Mouse (Mus musculus) liver, embryonic 13.5 days (tissue): ENCODE results near the gene Btbd3. TPM values are rescaled to one million over a fixed set of nuclear protein-coding genes. Genes with fewer than 3 reads are reported as not detected.
"Not testable (repeated sequence)": the region's sequence is repeated elsewhere in the genome, so short reads cannot be mapped to it uniquely, and the experiment has no call there.

ENCODE experiments used
- ATAC-seq: fragments of 200-750 bp; cut with Nextera tagmentation; 2 replicates; pipeline ENCODE4 v1.8.0; 2017; ENCODE audit warnings: low read depth, mild to moderate bottlenecking, moderate number of reproducible peaks, moderate library complexity
- DNase-seq: peaks from one replicate; pipeline ENCODE4 v3.0.0; 2022
- H3K27ac ChIP-seq: fragments of 300-500 bp; sonication (generic); 2 replicates; pipeline ENCODE4 v1.5.1; 2015; ENCODE audit warnings: moderate library complexity, mild to moderate bottlenecking, inconsistent platforms
- H3K27me3 ChIP-seq: fragments of 300-500 bp; sonication (generic); 2 replicates; pipeline ENCODE4 v1.6.1; 2015; ENCODE audit warnings: mild to moderate bottlenecking, inconsistent platforms
- H3K36me3 ChIP-seq: fragments of 300-500 bp; sonication (generic); 2 replicates; pipeline ENCODE4 v1.6.1; 2015; ENCODE audit warnings: mild to moderate bottlenecking, inconsistent platforms
- H3K4me1 ChIP-seq: fragments of 300-500 bp; sonication (generic); replicated peaks from 2 replicates; pipeline ENCODE4 v1.6.1; 2015; ENCODE audit warnings: inconsistent platforms
- H3K4me2 ChIP-seq: fragments of 300-500 bp; sonication (generic); 2 replicates; pipeline ENCODE4 v1.6.1; 2015; ENCODE audit warnings: inconsistent platforms, mild to moderate bottlenecking, moderate library complexity
- H3K4me3 ChIP-seq: fragments of 300-500 bp; sonication (generic); replicated peaks from 2 replicates; pipeline ENCODE4 v1.5.1; 2015; ENCODE audit warnings: mild to moderate bottlenecking, inconsistent platforms
- H3K9ac ChIP-seq: fragments of 300-500 bp; sonication (generic); 2 replicates; pipeline ENCODE4 v1.6.1; 2015; ENCODE audit warnings: mild to moderate bottlenecking, inconsistent platforms
- H3K9me3 ChIP-seq: fragments of 300-500 bp; sonication (generic); replicated peaks from 2 replicates; pipeline ENCODE4 v1.6.1; 2016; ENCODE audit warnings: inconsistent platforms
- WGBS: fragments of 180-500 bp; shearing (Covaris S2); methylation state at CpG from one replicate; pipeline ENCODE4 v1.1.7; 2015; ENCODE audit not compliant: insufficient replicate concordance; 5-methylcytosine and 5-hydroxymethylcytosine counted together
- polyA plus RNA-seq: library from polyadenylated mRNA; unstranded; fragments of >200 nt; fragmentation: Nextera tagmentation; extraction: Ambion mirVana; gene quantifications from 2 replicates; pipeline ENCODE4 v1.2.1, GENCODE M21; 2015

Gene Btbd3
- polyA plus RNA-seq, 1 experiment from 2014 or later: 1.7 TPM

DNA sequence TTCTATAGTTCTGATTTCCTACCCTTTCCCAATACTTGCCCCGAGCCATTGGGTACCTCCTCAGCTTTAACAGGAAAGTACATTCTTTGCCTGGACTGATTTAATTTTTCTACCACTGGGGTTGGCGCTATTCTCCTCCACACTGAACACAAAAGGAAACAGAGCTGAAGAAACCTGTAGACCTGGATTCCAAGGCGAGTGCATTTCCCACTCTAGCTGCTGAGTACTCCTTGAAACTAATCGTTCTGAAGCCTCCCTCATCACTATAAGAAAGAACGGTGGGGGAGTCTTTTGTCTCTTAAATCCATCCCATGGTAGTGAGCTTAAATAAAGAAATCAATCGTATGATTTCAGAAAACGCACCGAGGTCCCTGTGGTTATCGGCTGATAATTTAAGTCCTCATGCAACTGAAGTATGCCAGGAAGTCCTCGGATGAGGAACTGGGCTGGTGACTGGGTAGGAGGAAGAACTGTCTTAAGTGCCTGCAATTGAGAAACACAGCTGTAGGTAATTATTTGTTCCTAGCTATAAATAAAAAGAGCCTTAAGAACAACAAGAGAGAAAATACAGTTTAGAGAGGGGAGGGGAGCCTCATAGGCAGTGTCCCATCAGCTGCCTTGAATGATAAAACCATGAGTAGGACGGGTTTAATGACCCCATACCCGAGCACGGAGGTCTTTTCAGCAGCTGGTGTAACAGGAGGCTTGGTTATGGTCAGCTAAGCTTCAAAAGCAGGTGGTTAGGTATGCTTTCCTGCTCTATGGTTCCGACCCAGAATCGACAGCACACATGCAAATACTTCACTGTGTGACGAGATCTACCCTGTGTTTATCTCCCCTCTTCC lies 66.1 kb downstream of the Btbd3 start:
- Histone ChIP-seq H3K4me3 (no peak overlapping the region), H3K27me3 (no peaks in the 10 kb centered on the region), H3K27ac (no peak overlapping the region), H3K36me3 (no peaks in the 10 kb centered on the region), H3K9ac (no peak overlapping the region), H3K4me2 (no peak overlapping the region), H3K4me1 (no peaks in the 10 kb centered on the region), H3K9me3 (no peaks in the 10 kb centered on the region)
- WGBS: 63% methylated on average over 16 of the region's 16 CpGs
- ATAC-seq: no peak
- no peak for DNase-seq

GRCm38 (mm10) chr2:138326367-138326766 lies 70.0 kb downstream of the Btbd3 start:
- Histone ChIP-seq H3K36me3 (no peaks in the 10 kb centered on the region), H3K9me3 (no peaks in the 10 kb centered on the region), H3K27me3 (no peaks in the 10 kb centered on the region), H3K4me1 (no peaks in the 10 kb centered on the region), H3K4me3 (no peak overlapping the region), H3K4me2 (no peak overlapping the region), H3K9ac (no peak overlapping the region), H3K27ac (no peak overlapping the region)
- ATAC-seq (no peak), DNase-seq (no peak)
- WGBS: 56% methylated on average over 4 of the region's 4 CpGs

- H3K4me2 ChIP-seq, H3K4me3 ChIP-seq, H3K27ac ChIP-seq, H3K9ac ChIP-seq, ATAC-seq, H3K9me3 ChIP-seq, H3K27me3 ChIP-seq, DNase-seq, H3K36me3 ChIP-seq, H3K4me1 ChIP-seq: not testable (repeated sequence)
- 53% methylated on average over 2 of the region's 2 CpGs for WGBS
These were observed 77.8 kb downstream of the Btbd3 start for GRCm38 (mm10) chr2:138334198-138334597.

DNA sequence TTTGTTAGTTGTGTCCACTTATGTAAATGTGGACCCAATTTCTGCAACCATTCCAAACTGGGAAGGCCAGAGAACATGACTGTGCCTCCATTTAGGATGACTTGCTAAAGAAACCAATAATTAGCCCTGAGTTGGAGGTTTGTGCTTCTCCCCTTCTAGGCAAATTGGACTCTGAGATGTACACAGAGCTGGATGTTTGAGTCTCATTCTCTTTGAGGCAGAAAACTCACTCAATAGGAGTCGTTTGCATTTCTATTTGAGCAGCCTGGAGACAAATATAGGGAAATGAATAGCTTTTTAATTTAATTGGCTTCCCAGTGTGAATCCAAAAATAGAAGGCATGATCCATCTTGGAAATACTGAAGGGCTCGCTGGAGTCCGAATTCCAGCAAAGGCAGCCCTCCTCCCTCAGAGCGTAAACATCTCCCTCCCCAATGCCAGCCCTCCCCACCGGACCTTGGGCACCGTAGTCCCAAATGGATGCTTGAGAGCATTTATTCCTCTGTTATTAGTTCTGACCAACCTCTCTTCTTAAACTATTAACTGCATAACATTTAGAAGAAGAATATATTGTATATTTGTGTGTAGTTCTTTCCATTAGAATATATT lies 81.6 kb downstream of the Btbd3 start:
- ATAC-seq: no peak
- Histone ChIP-seq H3K9me3 (no peaks in the 10 kb centered on the region), H3K27ac (no peak overlapping the region), H3K9ac (no peak overlapping the region), H3K27me3 (no peaks in the 10 kb centered on the region), H3K36me3 (no peaks in the 10 kb centered on the region), H3K4me1 (no peaks in the 10 kb centered on the region), H3K4me3 (no peak overlapping the region), H3K4me2 (no peak overlapping the region)
- no peak for DNase-seq
- WGBS: 65% methylated on average over 6 of the region's 6 CpGs

- WGBS: 47% methylated on average over 1 of the region's 1 CpGs
- H3K4me1 ChIP-seq: no peaks in the 10 kb centered on the region
- no peak for ATAC-seq
These were observed 82.2 kb downstream of the Btbd3 start for GRCm38 (mm10) chr2:138338524-138338923.

GRCm38 (mm10) chr2:138355366-138355765 lies 99.0 kb downstream of the Btbd3 start:
- no peak for DNase-seq
- Histone ChIP-seq H3K36me3 (no peaks in the 10 kb centered on the region), H3K27ac (no peak overlapping the region), H3K9me3 (no peaks in the 10 kb centered on the region), H3K9ac (no peak overlapping the region), H3K4me2 (no peak overlapping the region), H3K4me1 (no peaks in the 10 kb centered on the region), H3K4me3 (no peak overlapping the region), H3K27me3 (no peaks in the 10 kb centered on the region)
- 53% methylated on average over 3 of the region's 3 CpGs for WGBS
- no peak for ATAC-seq

More at GRCm38 (mm10) chr2:138338524-138338923, 82.2 kb downstream of the Btbd3 start:
- Histone ChIP-seq H3K36me3 (no peaks in the 10 kb centered on the region), H3K9ac (no peak overlapping the region), H3K27ac (no peak overlapping the region), H3K9me3 (no peaks in the 10 kb centered on the region), H3K4me2 (no peak overlapping the region), H3K4me3 (no peak overlapping the region), H3K27me3 (no peaks in the 10 kb centered on the region)
- DNase-seq: no peak

- H3K4me2 ChIP-seq: no peak overlapping the region
- no peak overlapping the region for H3K27ac ChIP-seq
- no peak for ATAC-seq
- no peak for DNase-seq
- H3K9ac ChIP-seq: no peak overlapping the region
- H3K36me3 ChIP-seq: no peaks in the 10 kb centered on the region
- no peaks in the 10 kb centered on the region for H3K27me3 ChIP-seq
- no peaks in the 10 kb centered on the region for H3K9me3 ChIP-seq
- no peak overlapping the region for H3K4me3 ChIP-seq
- WGBS: 73% methylated on average over 5 of the region's 5 CpGs
- no peaks in the 10 kb centered on the region for H3K4me1 ChIP-seq
These were observed 106.1 kb downstream of the Btbd3 start for GRCm38 (mm10) chr2:138362474-138362873.

- 61% methylated on average over 4 of the region's 4 CpGs for whole genome bisulfite sequencing
These were observed 109.0 kb downstream of the Btbd3 start for GRCm38 (mm10) chr2:138365391-138365790.

DNA sequence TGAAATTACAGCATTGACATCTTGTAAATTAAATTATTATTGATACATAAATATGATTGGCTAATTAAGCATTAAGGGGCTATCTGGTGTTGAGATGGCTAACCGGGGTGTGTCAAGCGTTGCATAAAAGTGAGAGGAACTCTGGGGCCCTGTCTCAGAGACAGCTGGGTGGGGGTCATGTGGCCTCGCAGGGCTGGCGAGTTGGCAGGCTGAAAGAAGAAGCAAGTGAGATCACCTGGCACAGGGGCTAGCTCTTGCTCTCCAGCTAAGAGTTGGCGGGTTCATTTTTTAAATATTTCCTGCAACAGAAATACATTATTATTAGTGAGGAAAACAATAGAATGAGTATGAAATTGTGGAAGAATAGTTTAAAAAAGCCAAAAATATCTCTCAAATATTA lies 118.2 kb downstream of the Btbd3 start:
- Histone ChIP-seq H3K4me2 (no peak overlapping the region), H3K9ac (no peak overlapping the region), H3K4me3 (no peak overlapping the region), H3K36me3 (no peaks in the 10 kb centered on the region), H3K27me3 (no peaks in the 10 kb centered on the region), H3K9me3 (no peaks in the 10 kb centered on the region), H3K27ac (no peak overlapping the region), H3K4me1 (no peaks in the 10 kb centered on the region)
- WGBS: 62% methylated on average over 5 of the region's 5 CpGs
- DNase-seq: no peak
- ATAC-seq: no peak

More at GRCm38 (mm10) chr2:138365391-138365790, 109.0 kb downstream of the Btbd3 start:
- Histone ChIP-seq H3K27ac (no peak overlapping the region), H3K36me3 (no peaks in the 10 kb centered on the region), H3K9ac (no peak overlapping the region), H3K4me1 (no peaks in the 10 kb centered on the region), H3K4me2 (no peak overlapping the region), H3K4me3 (no peak overlapping the region), H3K27me3 (no peaks in the 10 kb centered on the region), H3K9me3 (no peaks in the 10 kb centered on the region)
- no peak for ATAC-seq
- no peak for DNase-seq

DNA sequence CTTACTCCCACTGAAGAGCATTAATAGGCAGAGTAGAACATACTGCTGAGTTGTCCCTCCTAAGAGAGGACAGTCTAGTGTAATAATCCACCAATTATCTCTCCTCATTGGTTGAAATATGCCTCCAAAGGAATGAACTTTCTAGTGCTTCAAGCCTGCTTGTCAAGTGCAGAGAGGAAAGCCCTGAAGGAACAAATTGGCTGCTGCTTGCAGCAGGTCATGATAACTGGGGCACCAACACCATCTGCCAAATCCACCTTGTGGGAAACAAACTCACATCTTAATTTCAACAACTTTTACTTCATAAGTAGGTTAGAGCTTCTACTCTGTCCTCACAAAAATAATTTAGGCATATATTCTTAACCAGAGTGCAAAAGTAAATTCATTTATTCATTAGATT lies 122.5 kb downstream of the Btbd3 start:
- Histone ChIP-seq H3K4me1 (no peaks in the 10 kb centered on the region), H3K4me3 (no peak overlapping the region), H3K27ac (no peak overlapping the region), H3K27me3 (no peaks in the 10 kb centered on the region), H3K36me3 (no peaks in the 10 kb centered on the region), H3K4me2 (no peak overlapping the region), H3K9ac (no peak overlapping the region), H3K9me3 (no peaks in the 10 kb centered on the region)
- ATAC-seq: no peak
- no peak for DNase-seq

- H3K4me3 ChIP-seq: no peak overlapping the region
- no peak overlapping the region for H3K9ac ChIP-seq
- H3K27me3 ChIP-seq: no peaks in the 10 kb centered on the region
- no peak for DNase-seq
- H3K36me3 ChIP-seq: no peaks in the 10 kb centered on the region
- H3K27ac ChIP-seq: no peak overlapping the region
- H3K9me3 ChIP-seq: no peaks in the 10 kb centered on the region
- no peaks in the 10 kb centered on the region for H3K4me1 ChIP-seq
- ATAC-seq: no peak
- WGBS: 55% methylated on average over 2 of the region's 2 CpGs
- no peak overlapping the region for H3K4me2 ChIP-seq
These were observed 128.4 kb downstream of the Btbd3 start for GRCm38 (mm10) chr2:138384762-138385161.

DNA sequence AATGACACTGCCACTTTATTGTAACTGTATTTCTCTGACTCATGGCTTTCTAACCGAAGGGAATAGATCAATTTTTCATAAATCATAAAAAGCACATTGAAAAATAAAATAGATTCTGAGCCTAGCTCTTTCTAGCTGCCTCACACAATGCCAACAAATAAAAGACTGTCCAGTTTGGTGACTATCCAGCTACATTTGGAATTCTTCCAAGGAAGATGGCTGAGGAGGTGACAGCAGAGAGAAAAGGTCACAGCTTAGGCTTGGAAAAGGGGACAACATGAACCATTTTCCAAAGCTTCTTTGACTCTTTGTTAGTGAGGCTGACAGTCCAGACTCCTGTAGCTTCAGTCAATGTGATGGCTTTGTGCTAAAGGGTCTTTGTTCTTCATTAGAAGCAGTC lies 132.2 kb downstream of the Btbd3 start:
- Histone ChIP-seq H3K9me3 (no peaks in the 10 kb centered on the region), H3K4me1 (no peaks in the 10 kb centered on the region), H3K4me2 (no peak overlapping the region), H3K27me3 (no peaks in the 10 kb centered on the region), H3K36me3 (no peaks in the 10 kb centered on the region), H3K4me3 (no peak overlapping the region), H3K9ac (no peak overlapping the region), H3K27ac (no peak overlapping the region)
- 38% methylated on average over 1 of the region's 1 CpGs for whole genome bisulfite sequencing
- ATAC-seq: no peak
- DNase-seq: no peak
